In the genomic region with DNA sequence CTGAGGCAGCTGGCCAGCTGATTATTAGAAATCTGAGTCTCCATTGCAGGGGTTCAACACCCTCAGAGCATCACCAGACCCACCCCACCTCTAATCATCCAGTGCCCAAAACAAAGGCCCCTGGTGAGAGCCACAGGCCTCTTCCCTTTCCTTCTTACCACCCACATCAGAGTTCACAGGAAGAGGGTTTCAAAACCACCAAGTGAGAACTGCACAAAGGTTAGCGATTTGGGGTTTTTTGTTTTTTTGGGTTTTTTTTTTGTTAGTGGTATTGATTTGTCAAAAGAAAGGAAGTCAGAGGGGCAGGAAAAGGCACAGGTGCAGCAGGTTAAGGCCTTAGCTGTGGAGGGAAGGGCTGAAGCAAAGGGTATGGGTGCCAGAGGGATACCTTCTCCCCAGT, we compare ENCODE assay signal across 23 mouse cellular contexts. TPM values are rescaled to one million over a fixed set of nuclear protein-coding genes. Genes with fewer than 3 reads are reported as not detected.
DNase-seq lines count a peak whose midpoint lies in the region; ATAC-seq lines count a peak whose summit lies in the region.
"Had no signal": no experiment of that assay in that cellular context is flagged by ENCODE, and none has a peak within 500 bp of the region (broad histone marks: within the 10 kb centered on the region; RNA-seq: fewer than 3 reads in every experiment).

No protein-coding gene starts in this region.

- peak; percentile 69 for DNase-seq in 416B (ENCODE audit: low read depth)
- DNase-seq in CD4-positive, CD25-positive, alpha-beta regulatory T cell, adult 2 months (ENCODE audit: low read depth, low spot score): peak; percentile 55
- no peak for DNase-seq in spleen, postnatal 14 days (ENCODE audit: low spot score in 2 of 2)
- DNase-seq in adrenal gland, postnatal 4 days (ENCODE audit: low spot score in 2 of 2): no peak
- DNase-seq in right cerebral cortex, postnatal 14 days: no peak
- DNase-seq: adrenal gland, postnatal 10 days; cerebellum, adult 9-11 months; heart, postnatal 4 days; kidney, adult 11 months; layer of hippocampus, adult 9-11 months; left cerebral cortex, postnatal 4 days; right cerebral cortex, postnatal 4 days; thymus, adult 2 months had no signal

- ATAC-seq in common myeloid progenitor, adult 5-6 weeks (replicated peaks; ENCODE audit: low read depth, poor library complexity, severe bottlenecking): peak; percentile 55
- ATAC-seq in megakaryocyte progenitor cell, adult 5-6 weeks (replicated peaks; ENCODE audit: poor library complexity): peak; percentile 49
- ATAC-seq: forebrain, embryonic 15.5 days; hindbrain, embryonic 16.5 days; lung, postnatal 0 days; Patski had no signal

RNA-seq across cellular contexts. Expression of a gene that starts 30.9 kb away (rescaled TPM):
- not detected in 2 replicates for total RNA-seq in common myeloid progenitor, adult 5-6 weeks (2017)
- 0.07 and 0.12 TPM in 2 replicates for total RNA-seq in megakaryocyte progenitor cell, adult 5-6 weeks (2015)
- total RNA-seq in megakaryocyte progenitor cell, adult 5-6 weeks (2017): not detected in 2 replicates
- not detected for total RNA-seq in adrenal gland, postnatal 4 days (2021)
- total RNA-seq: adrenal gland, postnatal 10 days; ES-E14; gastrocnemius, adult 8-10 months; heart, postnatal 4 days; left cerebral cortex, adult 18-20 months; left cerebral cortex, postnatal 4 days; monocyte, adult 5-6 weeks had no signal

RNA-seq across cellular contexts. Expression of a gene that starts 49.4 kb away (rescaled TPM):
- 73.7 and 87.7 TPM in 2 replicates for total RNA-seq in common myeloid progenitor, adult 5-6 weeks (2017)
- 38.2 and 61.5 TPM in 2 replicates for total RNA-seq in megakaryocyte progenitor cell, adult 5-6 weeks (2015)
- 23.6 and 30.6 TPM in 2 replicates for total RNA-seq in megakaryocyte progenitor cell, adult 5-6 weeks (2017)
- 10 to 100 TPM; 39.7 to 41.1 TPM for total RNA-seq in adrenal gland, postnatal 4 days (2021)

Comparison
In these comparisons a context has a peak if more than half of its experiments do, and no peak if none do; other contexts are left out.
1. DNase-seq: peak in 416B (single experiment) and CD4-positive, CD25-positive, alpha-beta regulatory T cell, adult 2 months (single experiment); none in spleen, postnatal 14 days (0 of 2), adrenal gland, postnatal 4 days (0 of 2) and right cerebral cortex, postnatal 14 days (single experiment).